Mouse (Mus musculus) heart, adult 18-20 months (tissue): ENCODE measurements around the gene Chchd6. TPM values are rescaled to one million over a fixed set of nuclear protein-coding genes. Genes with fewer than 3 reads are reported as not detected.

Experiments used
- DNase-seq, 2 experiments: peaks; one replicate each; pipeline ENCODE4 v3.0.0; 2021 to 2022; ENCODE audit warnings: mixed read lengths in 1 of 2
- total RNA-seq, 2 experiments: library from RNA; stranded (reverse); gene quantifications; 2 replicates each; pipeline ENCODE4 v1.2.3; 2021

The Chchd6 gene
- total RNA-seq, 2 experiments from 2014 or later, result 11.8 to 12.3 TPM

GRCm38 (mm10) chr6:89585696-89586095 is 9.8 kb downstream of the Chchd6 start:
- peak; percentile 17 to 53 for DNase-seq

GRCm38 (mm10) chr6:89584634-89585409 is 10.6 kb downstream of the Chchd6 start:
- DNase-seq, result no peak

DNA sequence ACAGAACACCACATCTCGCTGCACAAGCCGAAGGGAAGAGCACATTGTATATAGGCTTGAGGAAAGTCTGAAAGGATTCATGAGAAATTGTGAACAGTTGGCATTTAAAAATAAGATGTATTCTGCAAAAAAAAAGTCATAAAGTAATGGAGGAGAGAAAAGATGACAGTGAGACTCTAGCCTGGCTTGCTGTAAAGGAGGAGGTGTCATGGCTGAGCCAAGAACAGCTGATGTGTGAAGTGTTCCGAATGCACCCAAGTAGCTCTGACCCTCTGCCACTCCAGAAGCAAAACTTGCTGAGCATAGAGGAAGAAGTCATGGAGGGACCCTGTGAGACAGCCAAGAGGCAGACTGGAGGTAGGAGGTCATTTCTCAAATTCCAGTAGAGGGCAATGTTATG is 12.3 kb downstream of the Chchd6 start:
- DNase-seq, result no peak

DNA sequence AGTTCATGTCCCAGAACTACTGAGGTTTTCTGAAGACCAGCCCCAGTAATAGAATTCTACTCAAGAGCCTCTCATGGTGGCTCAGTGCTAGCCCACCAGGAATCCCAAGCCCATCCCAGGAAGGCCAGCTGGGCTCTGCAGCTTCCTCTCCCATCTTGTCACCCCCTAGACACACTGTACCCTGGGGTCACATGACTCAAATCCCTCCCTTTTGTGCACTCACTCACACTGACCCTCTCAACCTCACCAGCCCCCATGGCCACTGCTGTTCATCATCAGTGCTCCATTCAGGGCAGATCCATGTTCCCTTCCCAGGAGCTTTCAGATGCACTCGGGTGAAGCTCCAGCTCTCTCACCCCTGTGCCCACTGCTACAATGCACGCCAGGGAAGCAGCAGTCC is 20.8 kb downstream of the Chchd6 start:
- no peak for DNase-seq

DNA sequence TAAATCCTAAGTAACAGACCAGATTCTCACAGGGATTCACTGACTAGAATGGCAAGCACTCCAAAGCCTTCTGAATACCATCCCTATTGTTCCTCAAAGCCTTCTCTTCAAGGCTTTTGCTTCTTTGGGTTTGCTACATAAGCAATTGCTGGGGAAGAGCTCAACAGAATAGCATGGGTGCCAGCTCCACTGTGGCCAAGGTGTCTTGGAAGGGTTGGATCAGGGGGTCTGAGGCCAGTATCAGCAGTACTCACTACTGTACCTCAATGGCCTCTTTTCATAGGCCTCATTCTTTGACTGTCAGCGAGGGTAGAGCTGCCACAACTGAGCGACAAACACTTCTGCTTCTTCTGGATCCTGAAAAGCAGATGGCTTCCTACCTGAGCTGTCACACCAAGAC is 21.7 kb downstream of the Chchd6 start:
- DNase-seq, result no peak

GRCm38 (mm10) chr6:89572921-89573636 is 22.4 kb downstream of the Chchd6 start:
- DNase-seq, result no peak

- DNase-seq, result no peak
Observed at GRCm38 (mm10) chr6:89569370-89569769, 26.1 kb downstream of the Chchd6 start.

GRCm38 (mm10) chr6:89566740-89567139 is 28.7 kb downstream of the Chchd6 start:
- DNase-seq, result no peak

DNA sequence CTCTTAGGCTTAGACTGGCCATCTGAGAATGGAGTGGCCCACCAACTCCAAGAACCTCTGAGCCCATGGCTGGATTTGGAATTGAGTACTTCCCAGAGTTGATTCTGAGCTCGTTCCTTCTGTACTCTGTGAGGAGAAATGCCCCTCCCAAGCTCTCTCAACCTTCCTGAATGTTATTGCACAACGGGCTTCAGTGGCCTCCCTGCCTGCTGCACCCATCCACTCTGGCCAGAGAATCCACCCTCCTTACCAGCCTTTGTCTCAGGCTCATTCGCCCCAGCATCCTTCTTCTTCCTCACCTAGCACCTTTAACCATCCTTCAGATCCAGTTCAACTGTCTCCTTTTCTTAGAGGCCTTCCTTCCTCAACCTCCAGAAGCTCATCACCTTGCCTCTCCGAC is 32.1 kb downstream of the Chchd6 start:
- DNase-seq, result no peak

GRCm38 (mm10) chr6:89560826-89561225 is 34.6 kb downstream of the Chchd6 start:
- DNase-seq, result no peak

DNA sequence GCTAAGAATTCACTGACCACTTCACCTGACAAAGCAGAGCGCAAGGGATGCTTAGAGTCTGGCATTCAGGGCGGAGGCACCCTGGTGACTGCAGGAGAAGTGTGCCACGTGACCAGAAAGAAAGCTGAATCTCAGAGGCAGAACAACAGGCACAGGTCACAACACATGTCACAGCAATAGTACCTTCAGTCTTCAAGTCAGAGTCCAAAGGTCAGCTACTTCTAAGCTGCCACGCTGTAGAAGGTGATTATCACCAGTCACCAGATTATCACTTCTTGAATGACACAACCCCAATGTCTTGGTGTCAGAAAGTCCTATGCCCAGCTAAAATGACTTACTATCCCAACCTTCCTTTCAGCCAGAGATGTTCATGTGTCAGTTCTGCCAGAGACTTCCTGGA is 37.8 kb downstream of the Chchd6 start:
- DNase-seq, result no peak

DNA sequence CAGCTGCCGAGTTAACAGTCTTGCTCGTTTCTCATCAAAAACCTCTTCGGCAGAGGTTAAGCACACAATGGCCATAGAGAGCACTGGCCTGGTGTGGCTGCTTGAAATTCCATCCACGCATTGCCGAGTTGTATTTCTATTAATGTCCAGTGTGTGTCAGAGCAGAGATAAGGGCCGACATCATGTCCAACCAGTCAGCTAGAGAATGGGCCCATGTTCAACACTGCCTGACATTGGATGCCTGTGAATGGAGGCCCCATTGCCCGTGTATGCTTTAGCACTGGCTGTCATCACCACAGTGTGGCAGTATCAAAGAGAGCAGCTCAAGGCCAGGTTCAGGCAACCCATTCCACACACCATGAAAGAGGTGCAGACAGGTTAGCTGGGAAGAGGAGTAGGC is 38.9 kb downstream of the Chchd6 start:
- peak; percentile 45 to 78 for DNase-seq

DNA sequence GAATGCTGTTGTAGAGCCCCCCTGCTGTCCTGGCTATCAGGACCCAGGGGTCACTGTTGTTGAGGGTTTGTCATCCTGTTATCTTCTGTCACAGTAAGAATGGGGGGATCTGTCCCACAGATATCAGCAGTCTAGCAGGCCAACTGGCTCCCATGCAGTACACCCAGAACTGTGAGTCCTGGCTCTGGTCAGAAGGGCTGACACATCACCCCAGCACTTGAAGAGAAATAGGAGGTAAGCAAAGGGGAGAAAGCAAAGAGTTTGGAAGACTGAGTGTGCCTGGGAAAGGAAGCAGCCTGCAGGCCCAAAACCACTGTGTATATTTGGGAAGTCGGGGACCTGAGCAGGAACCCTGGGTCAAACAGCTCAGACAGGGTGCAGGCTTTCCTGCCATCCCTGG is 39.5 kb downstream of the Chchd6 start:
- peak in 1 of 2 experiments; percentile 8 for DNase-seq

DNA sequence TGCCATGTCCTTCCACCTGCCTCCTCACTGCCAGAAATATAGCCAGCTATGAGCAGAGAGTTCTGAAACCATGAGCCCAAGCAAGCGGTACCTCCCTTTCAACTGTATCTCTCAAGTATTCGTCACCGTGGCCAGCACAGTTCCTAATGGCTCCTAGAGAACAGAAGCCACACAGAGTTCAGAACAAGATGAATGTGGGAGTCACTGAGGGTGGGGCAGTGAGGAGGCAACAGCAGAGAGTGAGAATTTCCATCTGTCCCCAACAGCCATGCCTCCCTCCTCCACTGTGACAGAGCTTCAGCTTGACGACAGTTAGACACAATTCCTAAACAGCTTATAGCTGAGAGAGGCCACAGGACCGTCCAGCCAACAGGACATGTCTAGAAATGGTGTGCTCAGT is 41.4 kb downstream of the Chchd6 start:
- peak in 1 of 2 experiments; percentile 8 for DNase-seq

DNA sequence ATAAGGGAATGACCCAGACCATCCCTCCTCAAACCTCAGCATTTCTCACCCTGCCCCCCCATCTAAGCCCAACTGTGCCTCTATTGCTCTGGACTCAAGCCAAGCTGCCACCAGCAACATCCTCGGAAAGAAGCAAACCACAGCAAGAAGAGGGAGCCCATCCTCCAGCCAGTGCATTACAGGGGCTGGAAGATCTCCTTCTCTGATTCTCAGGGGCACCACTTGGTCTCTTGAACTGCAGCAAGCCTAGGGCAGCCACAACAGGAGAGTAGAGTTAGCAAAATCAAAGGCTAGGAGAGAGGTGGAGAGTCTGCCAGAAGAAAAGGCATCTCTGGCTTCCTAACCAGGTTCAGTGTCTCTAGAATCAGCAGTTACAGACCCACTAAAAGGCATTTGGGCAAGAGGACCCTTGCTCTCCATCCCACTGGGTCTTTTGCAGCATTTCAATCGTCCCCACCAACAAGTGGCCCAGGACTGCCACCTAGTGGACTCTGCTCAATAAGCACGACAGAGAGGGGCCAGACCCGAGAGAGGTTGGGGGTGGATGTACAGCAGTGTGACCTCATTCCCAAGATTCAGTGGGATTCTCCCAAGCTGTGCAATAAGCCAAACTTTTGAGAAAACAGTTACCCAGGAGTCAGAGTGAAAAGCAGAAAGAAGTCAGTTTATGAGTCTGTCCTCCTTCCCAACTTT is 42.3 kb downstream of the Chchd6 start:
- DNase-seq, result peak; percentile 81 to 92

DNA sequence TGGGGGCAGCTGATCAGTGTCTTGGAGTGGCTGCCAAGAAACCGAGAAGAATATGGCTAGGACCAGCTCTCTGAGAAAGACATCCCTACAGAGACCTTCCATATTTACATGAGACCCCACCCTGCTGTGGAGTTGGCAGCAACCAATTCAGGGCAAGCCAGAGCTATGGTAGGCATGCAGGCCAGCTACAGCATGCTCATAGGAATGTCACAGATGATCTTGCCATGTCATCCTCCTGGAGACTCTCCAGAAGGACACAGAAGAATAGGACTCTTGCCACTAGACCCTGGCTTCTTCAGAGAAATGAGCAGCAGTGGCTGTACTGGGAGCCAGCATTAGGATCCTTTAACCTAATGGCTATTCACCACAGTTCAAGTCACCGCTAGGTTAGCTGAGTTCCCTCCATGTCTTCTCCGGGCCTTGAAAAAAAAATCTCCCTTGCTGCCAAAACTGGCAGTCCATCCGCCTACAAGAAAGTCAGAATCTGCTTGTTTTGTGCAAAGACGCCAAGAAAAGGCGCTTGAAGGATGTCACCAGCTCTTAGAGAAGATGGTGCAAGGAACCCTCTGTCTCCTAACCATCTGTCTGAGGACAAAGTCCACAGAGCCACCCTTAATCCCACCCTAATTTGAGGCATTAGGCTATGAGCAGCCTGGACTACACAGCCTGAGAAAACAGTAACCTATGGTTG is 43.0 kb downstream of the Chchd6 start:
- DNase-seq, result no peak

- DNase-seq, result peak in 1 of 2 experiments; percentile 5
Observed at GRCm38 (mm10) chr6:89549157-89549556, 46.3 kb downstream of the Chchd6 start.

GRCm38 (mm10) chr6:89547951-89548350 is 47.5 kb downstream of the Chchd6 start:
- DNase-seq, result no peak

GRCm38 (mm10) chr6:89538102-89538751 is 57.2 kb downstream of the Chchd6 start:
- DNase-seq, result no peak

DNA sequence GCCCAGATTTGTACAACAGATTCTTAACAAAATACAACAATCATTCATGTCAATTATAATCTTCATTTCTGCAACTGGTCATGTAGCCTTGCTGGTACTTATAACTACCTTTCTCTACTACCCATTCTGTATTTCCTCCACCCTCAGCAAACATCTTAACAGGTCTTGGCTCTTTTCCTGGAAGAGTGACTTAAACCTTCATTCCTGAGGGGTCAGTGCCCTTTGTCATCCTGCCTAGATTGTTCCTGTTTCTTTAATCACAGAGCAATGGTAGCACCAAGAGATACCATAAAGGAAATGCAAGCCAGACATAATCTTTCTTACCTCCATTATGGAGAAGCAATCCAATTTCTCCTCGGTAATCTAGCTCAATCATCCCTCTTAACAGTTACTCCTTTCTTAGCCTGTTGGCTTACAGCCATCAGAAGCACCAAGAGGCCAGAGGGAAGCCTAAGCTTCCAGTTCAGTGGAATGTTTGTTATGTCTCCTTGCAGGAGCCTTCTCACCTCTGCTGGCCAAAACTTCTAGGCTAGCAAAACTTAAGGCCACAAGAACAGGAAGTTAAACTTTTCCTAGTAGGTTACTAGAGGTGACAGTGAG is 59.7 kb downstream of the Chchd6 start:
- no peak for DNase-seq

- DNase-seq, result no peak
Observed at GRCm38 (mm10) chr6:89524766-89525165, 70.7 kb downstream of the Chchd6 start.
